Mouse (Mus musculus) liver, adult (tissue): ENCODE measurements around the gene Cytl1.

Experiments
- GATA4 ChIP-seq: IDR thresholded peaks from 2 replicates; pipeline ENCODE4 v1.6.1; 2014; ENCODE audit warnings: mild to moderate bottlenecking, low read length; ENCODE audit not compliant: insufficient replicate concordance

Gene Cytl1

GRCm38 (mm10) chr5:37735224-37735623 is at the start of gene Cytl1:
Gene Cytl1, plus strand, starts transcription at chr5:37735519.
- no peak for TF ChIP-seq GATA4

GRCm38 (mm10) chr5:37692759-37693158 is 42.6 kb upstream of the Cytl1 start:
- TF ChIP-seq GATA4 = no peak

- TF ChIP-seq GATA4 = no peak
Observed at GRCm38 (mm10) chr5:37695773-37696172, 39.5 kb upstream of the Cytl1 start.

- TF ChIP-seq GATA4 = no peak
Observed at GRCm38 (mm10) chr5:37697286-37697685, 38.0 kb upstream of the Cytl1 start.

GRCm38 (mm10) chr5:37699757-37700156 is 35.6 kb upstream of the Cytl1 start:
- no peak for TF ChIP-seq GATA4

GRCm38 (mm10) chr5:37704962-37705361 is 30.4 kb upstream of the Cytl1 start:
- TF ChIP-seq GATA4 = no peak

- no peak for TF ChIP-seq GATA4
Observed at GRCm38 (mm10) chr5:37708124-37708523, 27.2 kb upstream of the Cytl1 start.

GRCm38 (mm10) chr5:37709257-37709904 is 25.9 kb upstream of the Cytl1 start:
- TF ChIP-seq GATA4 = no peak

- TF ChIP-seq GATA4 = no peak
Observed at GRCm38 (mm10) chr5:37716505-37717372, 18.6 kb upstream of the Cytl1 start, which contains the start of gene Stk32b. Gene Stk32b, minus strand, starts transcription at chr5:37717171.

- TF ChIP-seq GATA4 = no peak
Observed at GRCm38 (mm10) chr5:37717384-37717963, 17.8 kb upstream of the Cytl1 start.

- TF ChIP-seq GATA4 = no peak
Observed at GRCm38 (mm10) chr5:37720670-37721069, 14.6 kb upstream of the Cytl1 start.

GRCm38 (mm10) chr5:37725220-37725886 is 10.0 kb upstream of the Cytl1 start:
- no peak for TF ChIP-seq GATA4

GRCm38 (mm10) chr5:37730781-37731180 is 4.5 kb upstream of the Cytl1 start:
- TF ChIP-seq GATA4 = no peak

GRCm38 (mm10) chr5:37736213-37736612 is 894 bp downstream of the Cytl1 start:
- TF ChIP-seq GATA4 = no peak

- no peak for TF ChIP-seq GATA4
Observed at GRCm38 (mm10) chr5:37743889-37744707, 8.8 kb downstream of the Cytl1 start.
